Mouse (Mus musculus): ENCODE results near the gene Fads1. TPM values are rescaled to one million over a fixed set of nuclear protein-coding genes. Genes with fewer than 3 reads are reported as not detected.
"Not testable (repeated sequence)": the region's sequence is repeated elsewhere in the genome, so short reads cannot be mapped to it uniquely, and the experiment has no call there.

The Fads1 gene
- polyA plus RNA-seq, 1 experiment from 2014 or later, result 155 TPM

DNA sequence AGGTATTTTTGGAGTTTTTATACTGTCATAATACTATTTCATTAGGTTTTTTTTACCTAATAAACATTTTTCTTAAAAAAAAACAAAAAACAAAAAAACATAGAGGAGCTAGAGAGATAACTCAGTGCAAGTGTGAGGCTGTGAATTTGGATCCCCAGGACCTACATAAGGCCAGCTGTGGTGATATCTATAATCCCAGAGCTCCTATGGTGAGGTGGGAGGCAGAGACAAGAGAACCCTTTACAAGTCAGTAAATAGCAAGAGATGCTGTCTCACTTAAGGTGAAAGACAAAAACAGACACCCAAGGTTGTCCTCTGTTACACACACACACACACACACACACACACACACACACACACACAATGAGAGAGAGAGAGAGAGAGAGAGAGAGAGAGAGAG, 13.5 kb upstream of the Fads1 start:
- H3K27me3 ChIP-seq (ENCODE audit: low read depth, poor library complexity, severe bottlenecking), result no peaks in the 10 kb centered on the region
- no peak for DNase-seq (ENCODE audit: low spot score)
- no peak overlapping the region for H3K4me3 ChIP-seq
- no peaks in the 10 kb centered on the region for H3K36me3 ChIP-seq
- H3K4me1 ChIP-seq, result no peaks in the 10 kb centered on the region
- no peaks in the 10 kb centered on the region for H3K9me3 ChIP-seq (replicated peaks)
- H3K27ac ChIP-seq, result no peak overlapping the region

- H3K4me3 ChIP-seq; H3K36me3 ChIP-seq; H3K9me3 ChIP-seq (replicated peaks); H3K27ac ChIP-seq; H3K4me1 ChIP-seq; H3K27me3 ChIP-seq (ENCODE audit: low read depth, poor library complexity, severe bottlenecking): not testable (repeated sequence)
- WGBS, result 90% methylated on average over 3 of the region's 3 CpGs
- DNase-seq (ENCODE audit: low spot score), result peak; percentile 10
Observed at GRCm38 (mm10) chr19:10169692-10170330, 12.9 kb upstream of the Fads1 start.

DNA sequence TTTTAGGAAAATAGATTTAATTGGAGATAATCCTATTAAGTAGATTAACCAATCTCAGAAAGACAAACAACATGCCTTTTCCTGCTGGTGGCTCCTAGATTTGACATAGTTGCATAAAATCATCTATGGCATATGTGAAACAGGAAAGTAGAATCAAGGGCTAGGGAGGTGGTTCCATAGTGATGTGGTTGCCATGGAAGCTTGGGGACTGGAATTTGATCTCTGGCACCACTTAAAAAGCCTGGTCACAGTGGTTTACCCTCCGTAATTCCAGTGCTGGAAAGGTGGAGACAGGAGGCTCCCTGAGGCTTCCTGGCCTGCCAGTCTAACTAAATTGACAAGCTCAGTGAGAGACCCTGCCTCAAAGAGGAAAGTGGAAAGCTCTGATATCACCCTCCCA, 12.2 kb upstream of the Fads1 start:
- H3K36me3 ChIP-seq, result no peaks in the 10 kb centered on the region
- no peak overlapping the region for H3K27ac ChIP-seq
- DNase-seq (ENCODE audit: low spot score), result no peak
- no peak overlapping the region for H3K4me3 ChIP-seq
- 53% methylated on average over 1 of the region's 1 CpGs for WGBS
- no peaks in the 10 kb centered on the region for H3K9me3 ChIP-seq (replicated peaks)
- H3K4me1 ChIP-seq, result no peaks in the 10 kb centered on the region
- no peaks in the 10 kb centered on the region for H3K27me3 ChIP-seq (ENCODE audit: low read depth, poor library complexity, severe bottlenecking)

GRCm38 (mm10) chr19:10171359-10171758, 11.3 kb upstream of the Fads1 start:
- H3K27ac ChIP-seq, result no peak overlapping the region

GRCm38 (mm10) chr19:10171846-10172245, 10.8 kb upstream of the Fads1 start:
- no peaks in the 10 kb centered on the region for H3K4me1 ChIP-seq
- H3K4me3 ChIP-seq, result no peak overlapping the region
- no peaks in the 10 kb centered on the region for H3K36me3 ChIP-seq
- no peaks in the 10 kb centered on the region for H3K9me3 ChIP-seq (replicated peaks)
- DNase-seq (ENCODE audit: low spot score), result no peak
- no peak overlapping the region for H3K27ac ChIP-seq
- H3K27me3 ChIP-seq (ENCODE audit: low read depth, poor library complexity, severe bottlenecking), result no peaks in the 10 kb centered on the region

More at GRCm38 (mm10) chr19:10171359-10171758, 11.3 kb upstream of the Fads1 start:
- no peak for DNase-seq (ENCODE audit: low spot score)
- 84% methylated on average over 7 of the region's 7 CpGs for WGBS
- Histone ChIP-seq H3K27me3 (ENCODE audit: low read depth, poor library complexity, severe bottlenecking) (no peaks in the 10 kb centered on the region), H3K36me3 (no peaks in the 10 kb centered on the region), H3K4me3 (no peak overlapping the region), H3K4me1 (no peaks in the 10 kb centered on the region), H3K9me3 (replicated peaks) (no peaks in the 10 kb centered on the region)

DNA sequence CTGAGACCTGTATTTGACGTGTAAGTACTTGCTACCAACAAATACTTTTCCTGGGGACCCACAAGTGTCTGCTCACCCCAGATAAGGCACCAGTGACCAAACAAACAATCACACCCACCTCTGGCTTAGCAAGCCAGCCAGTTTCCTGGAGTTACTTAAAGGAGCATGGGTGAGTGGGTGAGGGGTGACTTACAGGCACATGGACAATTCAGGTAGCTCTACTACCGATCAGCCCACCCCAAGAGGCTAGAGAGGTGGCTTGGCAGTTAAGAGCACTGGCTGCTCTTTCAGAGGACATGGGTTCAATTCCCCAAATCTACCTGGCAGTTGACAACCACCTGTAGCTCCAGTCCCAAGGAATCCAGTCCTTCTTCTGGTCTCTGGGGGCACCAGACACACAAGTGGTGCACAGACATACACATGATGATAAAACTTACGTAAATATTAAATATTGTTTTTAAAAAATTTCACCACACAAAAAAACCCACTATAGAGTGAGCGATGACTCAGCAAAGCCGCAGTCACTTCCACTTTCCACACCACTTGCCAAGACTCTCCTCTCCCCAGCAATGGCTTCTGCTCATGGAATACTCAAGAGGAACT, 9.5 kb upstream of the Fads1 start:
- H3K27me3 ChIP-seq (ENCODE audit: low read depth, poor library complexity, severe bottlenecking), result no peaks in the 10 kb centered on the region
- H3K9me3 ChIP-seq (replicated peaks), result no peaks in the 10 kb centered on the region
- no peak for DNase-seq (ENCODE audit: low spot score)
- no peaks in the 10 kb centered on the region for H3K36me3 ChIP-seq
- H3K27ac ChIP-seq, result no peak overlapping the region
- 89% methylated on average over 5 of the region's 5 CpGs for WGBS
- no peaks in the 10 kb centered on the region for H3K4me1 ChIP-seq
- no peak overlapping the region for H3K4me3 ChIP-seq

DNA sequence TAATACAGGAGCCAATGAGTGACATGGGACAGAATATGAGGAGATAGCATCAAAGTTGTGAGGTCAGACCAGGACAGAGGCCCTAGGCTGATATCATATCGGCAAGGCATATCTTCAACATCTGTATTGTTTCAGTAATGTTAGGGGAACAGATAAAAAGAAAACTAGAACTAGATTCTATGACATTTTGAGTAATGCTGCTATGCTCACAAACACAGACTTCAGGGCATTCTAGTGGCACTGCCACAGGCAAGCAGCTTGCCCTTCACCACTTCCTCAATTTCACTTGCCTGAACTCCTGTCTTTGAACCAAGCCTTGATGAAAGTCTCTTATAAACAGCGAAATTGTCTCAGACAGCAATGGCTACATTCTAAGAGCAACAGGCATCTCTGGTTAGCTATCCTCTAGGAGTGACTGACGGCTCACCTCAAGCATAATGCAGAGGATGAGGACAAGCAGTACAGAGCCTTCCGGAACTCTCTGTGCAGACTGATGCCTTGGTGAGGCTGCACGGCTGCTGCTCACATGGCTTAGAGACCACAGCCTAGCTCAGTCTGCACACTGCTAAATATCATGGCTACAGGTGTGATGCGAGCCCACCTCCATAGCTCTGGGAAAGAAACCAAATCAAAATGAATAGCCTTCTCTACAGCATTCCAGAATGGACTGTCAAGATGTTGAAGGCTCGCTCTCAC, 8.7 kb upstream of the Fads1 start:
- no peaks in the 10 kb centered on the region for H3K27me3 ChIP-seq (ENCODE audit: low read depth, poor library complexity, severe bottlenecking)
- no peak overlapping the region for H3K27ac ChIP-seq
- no peaks in the 10 kb centered on the region for H3K4me1 ChIP-seq
- H3K4me3 ChIP-seq, result no peak overlapping the region
- H3K36me3 ChIP-seq, result no peaks in the 10 kb centered on the region
- WGBS, result 95% methylated on average over 7 of the region's 7 CpGs
- DNase-seq (ENCODE audit: low spot score), result no peak
- no peaks in the 10 kb centered on the region for H3K9me3 ChIP-seq (replicated peaks)

DNA sequence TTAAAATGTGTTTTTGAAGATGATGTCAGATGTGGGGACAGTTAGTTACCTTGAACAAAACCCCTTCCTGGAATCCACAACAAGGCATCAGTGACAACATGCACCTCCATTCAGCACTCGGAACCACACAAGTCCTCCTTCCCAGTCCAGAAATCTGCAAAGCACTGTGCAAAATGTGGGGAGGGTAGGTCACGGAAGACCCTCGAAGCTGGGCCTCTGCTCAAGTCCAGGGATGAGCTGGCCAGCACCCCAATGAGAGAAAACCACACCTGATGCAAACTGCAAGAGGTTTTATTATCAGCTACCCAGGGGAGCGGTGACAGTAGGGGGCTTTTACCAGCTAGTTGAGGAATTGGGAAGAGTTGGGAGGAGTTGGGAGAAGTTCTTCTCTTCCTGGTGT, 7.7 kb upstream of the Fads1 start:
- DNase-seq (ENCODE audit: low spot score), result no peak
- H3K27me3 ChIP-seq (ENCODE audit: low read depth, poor library complexity, severe bottlenecking), result no peaks in the 10 kb centered on the region
- 68% methylated on average over 4 of the region's 4 CpGs for WGBS
- H3K27ac ChIP-seq, result no peak overlapping the region
- no peaks in the 10 kb centered on the region for H3K36me3 ChIP-seq
- H3K4me1 ChIP-seq, result no peaks in the 10 kb centered on the region
- no peak overlapping the region for H3K4me3 ChIP-seq
- no peaks in the 10 kb centered on the region for H3K9me3 ChIP-seq (replicated peaks)

GRCm38 (mm10) chr19:10176477-10176876, 6.2 kb upstream of the Fads1 start:
- Histone ChIP-seq H3K27ac (no peak overlapping the region), H3K4me3 (no peak overlapping the region), H3K4me1 (no peaks in the 10 kb centered on the region), H3K36me3 (no peaks in the 10 kb centered on the region), H3K27me3 (ENCODE audit: low read depth, poor library complexity, severe bottlenecking) (no peaks in the 10 kb centered on the region), H3K9me3 (replicated peaks) (no peaks in the 10 kb centered on the region)
- DNase-seq (ENCODE audit: low spot score), result no peak
- WGBS, result 85% methylated on average over 1 of the region's 1 CpGs

GRCm38 (mm10) chr19:10176941-10177372, 5.7 kb upstream of the Fads1 start:
- 82% methylated on average over 7 of the region's 7 CpGs for WGBS

DNA sequence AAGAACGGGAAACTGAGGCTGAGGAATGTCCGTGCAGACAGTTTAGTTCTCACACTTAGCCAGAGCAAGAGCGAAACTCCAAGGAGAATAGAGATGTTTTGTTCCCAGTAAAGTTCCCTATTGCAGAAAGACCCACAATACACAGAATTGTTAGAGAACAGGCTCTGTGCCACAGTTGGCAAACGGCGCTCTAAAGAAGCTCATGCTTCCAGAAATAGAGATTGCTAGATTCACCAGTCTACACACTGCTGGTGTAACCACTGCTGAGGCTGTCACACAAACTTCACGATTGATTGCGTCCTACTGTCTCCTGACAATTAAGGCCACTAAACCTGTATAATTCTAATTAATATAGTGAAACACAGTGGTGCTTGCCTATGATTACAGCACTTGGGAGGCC, 1.5 kb upstream of the Fads1 start:
- Histone ChIP-seq H3K4me1 (peaks cover 18% of the 10 kb centered on the region), H3K27ac (no peak overlapping the region), H3K27me3 (ENCODE audit: low read depth, poor library complexity, severe bottlenecking) (no peaks in the 10 kb centered on the region), H3K36me3 (peaks cover 18% of the 10 kb centered on the region), H3K4me3 (no peak overlapping the region), H3K9me3 (replicated peaks) (no peaks in the 10 kb centered on the region)
- no peak for DNase-seq (ENCODE audit: low spot score)
- WGBS, result 95% methylated on average over 7 of the region's 7 CpGs

More at GRCm38 (mm10) chr19:10176941-10177372, 5.7 kb upstream of the Fads1 start:
- DNase-seq (ENCODE audit: low spot score), result no peak
- no peaks in the 10 kb centered on the region for H3K36me3 ChIP-seq
- no peaks in the 10 kb centered on the region for H3K9me3 ChIP-seq (replicated peaks)
- no peaks in the 10 kb centered on the region for H3K27me3 ChIP-seq (ENCODE audit: low read depth, poor library complexity, severe bottlenecking)
- no peak overlapping the region for H3K4me3 ChIP-seq
- peaks cover under 1% of the 10 kb centered on the region; the same call in 1 of the 2 replicates for H3K4me1 ChIP-seq
- H3K27ac ChIP-seq, result no peak overlapping the region

GRCm38 (mm10) chr19:10182142-10182541, 546 bp upstream of the Fads1 start:
- peak overlapping the region; percentile 87 for H3K4me3 ChIP-seq
- H3K9me3 ChIP-seq (replicated peaks), result no peaks in the 10 kb centered on the region
- no peaks in the 10 kb centered on the region for H3K27me3 ChIP-seq (ENCODE audit: low read depth, poor library complexity, severe bottlenecking)
- peaks cover 18% of the 10 kb centered on the region for H3K4me1 ChIP-seq
- no peak for DNase-seq (ENCODE audit: low spot score)
- H3K27ac ChIP-seq, result peak overlapping the region; percentile 98
- H3K36me3 ChIP-seq, result peaks cover 27% of the 10 kb centered on the region
- WGBS, result 41% methylated on average over 7 of the region's 7 CpGs

DNA sequence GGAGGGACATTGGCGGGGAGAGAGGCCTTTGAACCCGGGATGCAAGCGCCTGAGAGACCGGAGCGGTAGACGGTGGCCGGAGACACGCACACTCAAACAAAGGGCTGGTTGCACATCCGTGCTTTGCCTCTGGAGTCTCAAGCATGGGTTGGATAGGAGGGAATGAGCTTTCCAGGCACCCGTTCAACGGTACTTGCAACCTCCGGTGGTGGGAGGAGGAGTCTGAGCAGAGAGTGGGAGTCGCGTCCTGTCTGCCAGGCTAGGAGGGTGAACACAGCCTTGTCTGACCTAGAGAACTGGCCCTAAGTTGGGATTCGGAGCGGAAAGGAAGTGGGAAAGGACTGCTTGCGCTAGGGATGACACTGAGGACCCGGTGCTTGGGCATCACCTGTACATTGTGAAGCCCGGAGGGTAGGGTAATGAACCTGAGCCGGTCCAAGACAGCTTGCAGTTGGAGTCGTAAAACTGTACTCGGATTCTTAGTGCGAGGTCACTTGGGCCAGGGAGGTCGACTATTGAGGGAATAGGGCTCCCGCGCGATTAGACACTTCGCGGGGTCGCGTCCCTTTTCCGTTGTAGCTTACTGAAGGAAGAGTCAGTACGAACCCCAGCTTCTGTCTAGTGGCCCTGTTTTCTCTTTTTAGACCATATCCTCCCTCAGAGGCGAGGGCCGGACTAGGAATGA, 753 bp downstream of the Fads1 start:
- Histone ChIP-seq H3K9me3 (replicated peaks) (no peaks in the 10 kb centered on the region), H3K36me3 (peaks cover 40% of the 10 kb centered on the region), H3K4me1 (peaks cover 30% of the 10 kb centered on the region), H3K27me3 (ENCODE audit: low read depth, poor library complexity, severe bottlenecking) (no peaks in the 10 kb centered on the region), H3K27ac (peak overlapping the region; percentile 98), H3K4me3 (peak overlapping the region; percentile 87)
- DNase-seq (ENCODE audit: low spot score), result peak; percentile 78
- 1% methylated on average over 35 of the region's 35 CpGs for WGBS
